Mouse (Mus musculus) kidney, postnatal 4 days (tissue): ENCODE results near the gene Hspb1.

Experiments used
- DNase-seq, 2 experiments: peaks; one replicate each; pipeline ENCODE4 v3.0.0; 2021; ENCODE audit warnings: mixed read lengths in 2 of 2

Hspb1 gene

DNA sequence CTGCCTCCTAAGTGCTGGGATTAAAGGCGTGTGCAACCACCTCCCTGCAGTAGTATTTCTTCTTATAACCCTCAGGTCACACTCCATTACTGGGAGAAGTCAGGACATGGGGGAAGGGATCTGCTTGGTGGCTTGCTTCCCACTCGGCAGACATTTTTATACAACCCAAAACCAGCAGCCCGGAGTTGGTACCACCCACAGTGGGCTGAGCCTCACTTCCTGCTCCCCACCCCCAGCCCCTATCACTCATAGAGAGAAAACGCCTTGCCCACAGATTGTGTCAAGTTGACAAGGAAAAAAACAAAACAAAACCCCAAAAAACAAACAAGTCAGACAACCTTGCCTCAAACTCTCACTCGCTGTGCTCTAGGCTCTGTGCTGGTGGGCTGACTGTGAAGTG, 25.5 kb downstream of the Hspb1 start:
- DNase-seq: no peak

DNA sequence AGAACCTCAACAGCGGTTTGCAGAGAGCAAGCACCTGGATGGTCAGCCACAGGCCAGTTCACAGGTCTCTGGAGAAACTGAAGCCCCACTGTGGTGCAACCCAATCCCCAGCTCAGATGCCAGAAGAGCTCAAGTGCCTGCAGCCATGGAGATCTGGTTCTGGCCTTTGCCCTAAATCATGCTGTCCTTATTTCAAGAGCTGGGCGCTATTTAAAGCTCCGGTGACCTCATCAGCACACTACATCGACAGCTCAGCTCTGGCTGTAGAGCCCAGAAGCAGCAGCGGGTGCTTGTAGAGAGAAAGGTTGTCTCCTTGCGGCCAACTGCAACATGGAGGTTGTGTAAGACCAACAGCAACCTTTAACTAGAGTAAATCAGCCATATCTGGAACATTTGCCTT, 26.4 kb downstream of the Hspb1 start:
- no peak for DNase-seq

DNA sequence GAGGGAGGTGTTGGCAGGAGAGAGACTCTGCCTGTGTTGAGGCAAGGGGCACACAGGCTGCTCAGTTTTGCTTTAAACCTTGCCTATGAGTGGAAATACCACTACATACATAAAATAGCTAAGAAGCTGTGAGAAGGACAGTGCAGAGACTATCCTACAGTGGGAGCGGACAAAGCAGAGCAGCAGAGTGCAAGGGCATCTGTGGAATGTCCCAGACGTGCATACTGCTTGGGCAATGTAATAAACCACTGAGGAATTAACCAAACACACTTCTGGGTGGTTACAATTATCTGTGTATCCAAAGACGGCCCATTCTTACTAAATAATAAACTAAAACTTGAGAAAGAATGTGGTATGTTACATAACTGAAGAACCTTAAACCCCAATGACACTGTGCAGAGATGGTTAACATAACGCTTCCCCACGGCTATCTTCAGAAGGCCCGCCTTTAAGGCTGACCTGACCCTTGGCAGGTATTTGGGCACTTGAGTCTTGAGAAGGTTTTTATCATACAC, 28.4 kb downstream of the Hspb1 start:
- no peak for DNase-seq

DNA sequence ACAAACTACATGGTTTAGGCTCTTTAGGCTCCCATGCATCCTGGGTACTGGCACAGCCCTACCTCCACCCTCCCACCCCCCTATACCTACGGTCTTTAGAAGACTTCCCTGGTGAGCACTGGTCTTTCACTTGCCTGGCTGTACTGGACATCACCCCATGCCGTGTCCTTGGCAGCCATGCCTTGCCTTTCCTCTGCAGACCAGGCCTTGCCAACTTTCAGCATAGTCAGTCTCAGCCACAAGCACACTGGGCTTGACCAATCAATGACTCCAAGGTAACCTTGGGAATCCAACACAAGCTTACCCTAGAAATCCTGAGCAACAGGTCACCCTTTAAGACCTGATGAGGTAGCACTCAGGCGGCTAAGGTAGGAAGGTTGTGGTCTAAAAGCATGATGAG, 28.9 kb downstream of the Hspb1 start:
- no peak for DNase-seq

DNA sequence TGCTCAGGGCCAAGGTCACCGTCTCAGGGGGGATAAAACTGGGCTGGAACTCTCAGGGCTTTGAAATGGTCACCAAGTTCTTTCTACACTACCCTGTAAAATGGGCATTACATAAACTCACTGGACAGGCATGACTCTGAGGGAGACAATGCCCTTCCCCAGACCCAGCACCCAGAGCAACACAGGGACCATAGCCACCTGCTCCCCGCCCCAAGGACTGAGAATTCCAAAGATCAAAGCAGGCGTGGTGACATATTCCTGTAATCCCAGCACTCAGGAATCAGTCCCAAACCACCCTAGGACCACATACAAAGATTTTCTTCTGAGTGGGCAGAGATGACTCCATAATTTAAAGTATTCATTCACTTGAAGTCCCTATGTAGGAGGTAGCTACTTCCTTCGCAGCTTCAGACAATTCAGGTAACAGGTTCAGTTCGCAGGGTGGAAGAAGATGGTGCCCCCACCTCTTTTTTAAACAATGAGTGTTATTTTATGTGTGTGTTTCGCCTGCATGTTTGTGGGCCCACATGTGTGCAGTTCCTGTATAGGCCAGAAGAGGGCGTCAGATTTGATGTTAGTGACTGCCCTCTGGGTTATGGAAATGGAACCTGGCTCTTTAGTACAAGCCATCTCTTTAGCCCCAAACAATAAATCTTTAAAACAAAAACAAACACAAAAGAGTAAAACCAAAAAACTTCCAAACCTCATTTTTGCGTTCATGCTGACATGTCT, 29.8 kb downstream of the Hspb1 start:
- DNase-seq: no peak

DNA sequence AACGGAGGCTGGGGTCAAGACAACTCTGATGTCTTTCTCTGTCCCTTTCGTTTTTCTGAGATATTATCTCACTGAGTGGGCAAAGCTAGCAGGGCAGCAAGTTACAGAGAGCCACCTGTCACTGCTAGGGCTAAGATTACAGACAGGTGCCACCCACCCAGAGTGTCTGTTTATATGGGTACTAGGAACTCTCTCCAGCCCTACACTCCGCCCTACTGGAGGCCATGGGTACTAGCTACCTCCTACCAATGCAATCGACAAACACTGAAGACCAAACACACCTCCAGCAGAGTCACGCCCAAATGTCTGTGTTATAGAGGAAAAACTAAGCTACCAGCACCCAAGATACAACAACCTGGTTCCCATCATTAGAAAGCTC, 30.3 kb downstream of the Hspb1 start:
- no peak for DNase-seq

DNA sequence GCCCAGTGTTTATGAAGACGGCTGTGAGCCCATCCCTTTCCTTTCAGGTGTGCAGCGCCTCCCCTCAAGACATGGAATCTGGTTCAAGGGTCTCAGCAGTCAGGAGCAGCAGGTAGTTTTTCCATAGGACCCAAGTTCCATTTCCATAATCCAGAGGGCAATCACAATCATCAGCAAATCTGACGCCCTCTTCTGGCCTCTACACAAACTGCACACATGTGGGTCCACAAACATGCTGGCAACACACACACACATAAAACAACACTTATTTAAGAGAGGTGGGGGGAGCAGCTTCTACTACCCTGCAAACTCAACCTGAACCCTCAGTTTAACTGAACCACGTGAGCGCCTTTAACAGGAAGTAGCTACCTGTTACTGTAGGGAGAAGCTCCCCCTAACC, 30.9 kb downstream of the Hspb1 start:
- DNase-seq: no peak

DNA sequence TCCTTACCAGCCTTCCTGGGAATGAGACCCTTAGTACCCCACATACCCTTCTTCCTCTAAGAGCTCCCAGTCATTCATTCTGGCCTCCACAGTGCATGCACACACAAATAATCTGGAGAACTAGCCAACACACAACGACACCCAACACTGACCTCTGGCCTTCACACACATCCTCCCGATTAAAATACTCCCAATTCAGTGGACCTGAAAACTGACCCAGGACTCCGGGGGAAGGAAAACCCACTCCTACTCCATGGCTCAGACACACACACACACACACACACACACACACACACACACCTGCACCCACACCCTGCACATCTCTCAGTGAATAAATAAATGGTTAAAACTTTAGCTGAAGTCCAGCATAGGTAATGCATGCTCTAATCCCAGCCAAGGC, 32.2 kb downstream of the Hspb1 start:
- no peak for DNase-seq

DNA sequence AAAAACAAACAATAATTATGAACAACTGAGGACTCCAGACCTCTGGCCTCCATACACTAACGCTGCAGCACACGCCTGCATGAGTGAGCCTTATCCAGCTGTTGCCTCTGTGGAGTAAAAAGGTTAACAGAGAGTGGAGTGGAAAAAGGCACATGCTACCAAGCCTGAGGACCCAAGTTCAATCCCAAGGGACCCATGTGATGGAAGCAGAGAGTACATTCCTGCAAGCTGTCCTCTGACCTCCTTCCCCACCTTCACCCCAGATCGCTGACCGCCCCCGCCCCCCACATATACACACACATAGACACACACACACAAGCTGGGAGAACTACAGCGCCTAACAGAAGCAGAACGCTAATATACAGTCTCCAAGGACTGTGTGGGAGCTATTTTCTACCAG, 36.2 kb downstream of the Hspb1 start:
- DNase-seq: no peak

DNA sequence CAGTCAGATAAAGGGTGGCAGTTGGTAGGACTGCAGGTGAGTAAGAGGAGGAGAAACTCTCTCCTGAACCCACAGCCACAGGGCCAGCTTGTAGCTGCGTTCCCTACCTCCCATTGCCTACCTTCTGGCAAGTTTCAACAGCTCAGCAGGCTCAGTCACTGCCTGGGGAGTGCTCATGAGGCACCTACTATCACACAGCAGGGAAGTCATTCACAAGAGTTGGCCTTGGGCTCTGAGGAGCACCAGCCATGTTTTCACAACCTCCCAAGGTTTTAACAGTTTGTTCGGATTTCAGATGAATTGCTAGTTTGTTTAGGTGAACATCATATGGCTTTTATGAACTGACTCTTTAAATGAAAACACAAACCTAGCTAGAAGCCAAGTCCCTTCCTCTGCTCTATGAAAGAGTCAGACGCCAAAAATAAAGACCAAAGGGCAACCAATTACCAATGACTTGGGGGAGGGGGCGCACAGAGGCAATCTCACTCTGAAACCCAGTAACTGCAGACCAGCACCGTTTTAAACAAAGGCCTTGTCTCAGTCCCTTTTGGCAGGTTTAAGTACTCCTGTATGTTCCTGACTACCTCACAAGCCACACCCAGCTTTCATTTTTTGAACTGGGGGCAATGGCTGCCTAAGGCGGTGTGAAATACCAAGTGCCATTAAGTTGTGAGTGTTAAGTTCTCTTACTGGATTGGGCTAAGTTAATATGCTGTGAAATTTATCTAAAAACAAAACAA, 42.1 kb downstream of the Hspb1 start:
- DNase-seq: no peak

DNA sequence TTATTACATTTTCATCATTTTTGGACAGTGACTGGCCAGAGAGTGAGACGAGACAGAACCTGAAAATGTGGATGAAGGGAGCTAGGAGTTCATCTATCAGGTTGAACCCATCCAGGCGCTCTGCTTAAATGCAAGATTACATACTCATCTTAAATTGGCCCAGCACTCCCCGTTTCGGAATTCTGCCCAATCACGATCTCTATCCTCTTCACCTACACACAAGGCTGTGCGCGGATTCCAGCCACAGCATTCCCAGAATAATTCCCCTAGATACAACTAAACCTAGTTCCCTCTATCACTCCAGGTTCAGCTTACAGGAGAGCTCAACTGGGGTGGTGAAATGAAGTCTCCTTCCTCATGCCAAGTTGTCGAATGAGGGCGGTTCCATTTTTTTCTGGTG, 43.8 kb downstream of the Hspb1 start:
- DNase-seq: no peak

DNA sequence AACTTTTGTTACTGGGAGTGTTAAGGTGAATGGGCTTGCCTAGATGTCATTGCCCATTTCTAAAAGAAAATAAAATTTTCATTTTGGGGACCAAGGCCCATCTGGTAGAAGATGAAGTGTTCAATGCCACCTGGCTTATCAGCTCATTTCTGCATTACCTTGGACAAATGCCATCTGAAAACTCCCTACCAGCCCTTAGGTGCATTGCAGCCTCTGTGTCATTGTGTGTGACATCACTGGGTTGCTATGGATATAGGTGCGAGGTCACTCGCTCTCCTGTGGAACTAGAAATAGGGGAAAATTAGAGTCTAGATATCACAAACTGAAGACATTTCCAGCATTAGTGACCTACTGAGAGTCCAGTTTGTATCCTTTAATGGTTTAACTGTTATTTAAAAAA, 44.6 kb downstream of the Hspb1 start:
- no peak for DNase-seq

DNA sequence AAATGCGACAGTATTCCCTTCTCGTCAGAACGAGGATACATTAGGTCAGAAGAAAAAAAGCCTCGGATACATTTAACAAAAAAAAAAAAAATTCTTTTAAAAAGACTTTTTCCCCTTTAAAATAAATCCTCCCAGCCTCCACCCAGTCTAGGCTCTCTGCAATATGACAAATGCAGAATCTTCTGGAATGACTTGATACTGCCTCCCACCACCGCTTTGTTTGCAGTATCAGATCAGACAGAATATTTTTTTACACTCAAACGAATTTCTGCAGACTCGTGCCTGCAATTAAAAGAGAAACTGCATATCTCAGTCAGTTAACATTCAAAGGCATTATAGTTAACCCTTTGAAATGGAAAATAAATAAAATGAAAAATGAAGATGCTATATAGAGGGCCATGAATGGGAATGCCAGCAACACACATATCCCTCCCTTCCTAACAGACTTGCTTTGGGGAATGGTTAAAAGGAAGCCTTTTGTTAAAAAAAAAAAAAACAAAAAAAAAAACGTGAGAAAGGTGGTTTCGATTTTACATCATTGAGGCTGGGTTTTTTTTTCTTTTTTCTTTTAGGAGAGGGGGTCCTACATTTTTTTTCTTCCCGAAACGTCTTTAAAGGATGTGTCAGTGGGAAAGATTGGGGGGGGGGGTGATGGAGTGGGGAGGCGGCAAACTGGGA, 45.6 kb downstream of the Hspb1 start:
- no peak for DNase-seq

DNA sequence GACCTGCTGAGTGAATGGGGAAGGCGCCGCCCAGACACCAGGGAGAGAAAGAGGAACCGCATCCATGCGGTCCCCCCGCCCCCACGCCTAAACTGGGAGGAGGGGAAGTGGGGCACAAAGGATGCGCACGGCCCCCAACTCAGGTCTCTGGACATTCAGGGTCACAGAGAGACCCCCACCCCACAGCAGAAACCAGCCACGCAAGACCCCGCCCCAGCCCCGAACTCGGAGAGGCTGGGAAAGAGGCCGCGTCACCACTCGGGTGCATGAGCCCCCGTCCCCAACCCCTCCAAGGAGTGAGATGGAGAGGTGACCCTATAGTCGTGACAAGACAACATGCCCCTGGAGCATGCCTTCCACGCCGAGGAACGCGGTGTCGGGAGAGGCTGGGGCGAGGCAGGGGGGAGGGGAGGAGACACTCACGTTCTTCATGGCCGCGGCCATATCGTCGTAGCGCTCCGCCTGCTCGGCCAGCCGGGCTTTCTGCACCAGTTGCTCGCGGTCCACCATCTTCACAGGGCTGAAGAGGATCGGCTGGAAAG, 46.3 kb downstream of the Hspb1 start:
- peak; percentile 74 to 81 for DNase-seq

DNA sequence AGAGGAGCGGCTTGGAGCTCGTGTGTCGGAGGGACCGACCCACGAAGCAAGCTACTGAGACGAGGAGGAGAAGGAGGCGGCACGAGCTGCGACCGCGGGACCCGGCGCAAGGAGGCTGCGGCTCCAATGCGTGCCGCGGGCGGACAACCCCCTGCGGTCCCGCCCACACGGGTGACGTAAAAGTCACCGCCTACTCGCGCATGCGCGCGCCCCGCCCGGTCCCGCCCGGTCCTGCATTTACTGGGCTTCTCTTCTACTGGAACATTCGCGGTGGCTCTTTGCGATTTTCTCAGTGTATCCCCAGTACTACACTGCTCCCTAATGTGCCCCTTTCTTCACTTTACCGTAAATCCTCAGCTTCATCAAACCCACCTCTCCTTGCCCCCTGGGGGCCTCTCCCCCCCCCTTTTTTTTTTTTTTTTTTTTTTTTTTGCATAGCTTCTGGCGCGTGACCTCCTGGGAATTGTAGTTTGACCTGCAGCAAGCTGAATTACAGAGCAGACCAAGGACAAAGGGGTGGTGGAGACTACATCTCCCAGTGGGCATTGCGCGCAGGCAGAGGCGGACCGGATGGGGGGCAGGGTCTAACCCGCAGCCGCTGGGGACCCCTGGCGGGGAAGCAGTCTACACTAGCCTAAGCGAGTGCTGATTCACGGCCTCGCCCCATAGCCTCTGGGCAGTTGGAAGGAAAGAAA, 46.9 kb downstream of the Hspb1 start, which contains the start of gene Ywhag:
Gene Ywhag, minus strand, starts transcription at position 136 of the 695 bp plus-strand sequence.
- peak; percentile 98 for DNase-seq

DNA sequence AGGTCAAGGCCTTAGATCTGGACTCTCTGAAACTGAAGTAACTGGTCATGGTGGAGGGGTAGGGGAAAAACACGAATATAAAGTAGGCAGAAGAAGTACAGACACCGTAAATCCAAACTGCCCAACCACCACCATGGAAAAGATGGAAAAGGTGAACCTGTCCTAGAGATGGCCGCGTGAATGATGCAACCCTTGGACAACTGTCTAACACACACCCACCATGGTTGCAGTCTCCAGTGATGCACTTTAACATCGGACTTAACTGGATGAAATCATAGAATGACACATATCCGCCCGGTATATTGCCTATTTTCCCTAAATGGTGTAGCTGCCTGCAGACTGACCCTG, 47.4 kb downstream of the Hspb1 start:
- DNase-seq: no peak

DNA sequence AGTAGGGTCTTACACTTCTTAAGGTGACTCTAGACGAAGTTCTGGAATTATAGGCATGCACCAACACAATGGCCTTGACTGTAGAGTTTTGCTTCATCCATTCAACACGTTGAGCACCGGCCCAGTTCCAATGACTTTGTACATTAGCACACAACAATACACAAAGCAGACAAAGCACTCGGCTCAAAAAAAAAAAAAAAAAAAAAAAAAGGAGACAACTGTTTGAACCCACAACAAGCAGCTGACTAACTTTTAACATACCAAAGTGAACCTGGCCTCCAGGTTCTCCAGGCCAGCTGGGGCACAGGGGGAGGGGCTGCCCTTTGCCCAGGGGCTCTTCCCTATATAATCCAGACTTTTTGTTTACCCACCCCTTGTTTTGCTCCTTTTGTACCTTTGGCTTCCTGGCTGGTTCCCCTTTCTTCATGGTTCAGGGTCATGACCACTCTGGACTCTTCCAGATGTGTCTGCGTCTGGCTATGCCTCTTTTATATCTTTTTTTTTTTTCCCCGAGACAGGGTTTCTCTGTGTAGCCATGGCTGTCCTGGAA, 48.0 kb downstream of the Hspb1 start:
- DNase-seq: no peak
